Mouse (Mus musculus) forebrain, embryonic 12.5 days (tissue): ENCODE results near the gene Tnnc2. TPM values are rescaled to one million over a fixed set of nuclear protein-coding genes. Genes with fewer than 3 reads are reported as not detected.

Experiments
- ATAC-seq: fragments of 200-750 bp; cut with Nextera tagmentation; 2 replicates; pipeline ENCODE4 v1.8.0; 2017; ENCODE audit warnings: moderate TSS enrichment; ENCODE audit not compliant: low FRiP score
- H3K27ac ChIP-seq: fragments of 300-500 bp; sonication (generic); 2 replicates; pipeline ENCODE4 v1.5.1; 2016; ENCODE audit warnings: mild to moderate bottlenecking
- H3K27me3 ChIP-seq: fragments of 300-500 bp; sonication (generic); 2 replicates; pipeline ENCODE4 v1.6.1; 2016; ENCODE audit warnings: mild to moderate bottlenecking
- H3K36me3 ChIP-seq: fragments of 300-500 bp; sonication (generic); replicated peaks from 2 replicates; pipeline ENCODE4 v1.6.1; 2016; ENCODE audit warnings: mild to moderate bottlenecking
- H3K4me1 ChIP-seq: fragments of 300-500 bp; sonication (generic); 2 replicates; pipeline ENCODE4 v1.6.1; 2016
- H3K4me2 ChIP-seq: fragments of 300-500 bp; sonication (generic); 2 replicates; pipeline ENCODE4 v1.6.1; 2016; ENCODE audit warnings: mild to moderate bottlenecking, moderate library complexity
- H3K4me3 ChIP-seq: fragments of 300-500 bp; sonication (generic); replicated peaks from 2 replicates; pipeline ENCODE4 v1.5.1; 2016; ENCODE audit warnings: mild to moderate bottlenecking
- H3K9ac ChIP-seq: fragments of 300-500 bp; sonication (generic); 2 replicates; pipeline ENCODE4 v1.6.1; 2016; ENCODE audit warnings: mild to moderate bottlenecking
- H3K9me3 ChIP-seq: fragments of 300-500 bp; sonication (generic); 2 replicates; pipeline ENCODE4 v1.6.1; 2016
- WGBS: fragments of 180-500 bp; shearing (Covaris S2); methylation state at CpG from one replicate; pipeline ENCODE4 v1.1.7; 2016; 5-methylcytosine and 5-hydroxymethylcytosine counted together
- polyA plus RNA-seq: library from polyadenylated mRNA; unstranded; fragments of >200 nt; fragmentation: Nextera tagmentation; extraction: Ambion mirVana; gene quantifications from 2 replicates; pipeline ENCODE4 v1.2.1, GENCODE M21; 2016

Tnnc2 gene
- polyA plus RNA-seq, 1 experiment from 2014 or later, result 1.3 TPM

GRCm38 (mm10) chr2:164745843-164746479 lies 33.8 kb downstream of the Tnnc2 start, which contains the start of the genes Wfdc3 and Dnttip1:
TSS of gene Wfdc3 (minus strand) at chr2:164745931.
TSS of gene Dnttip1 (plus strand) at chr2:164745983.
- Histone ChIP-seq H3K4me3 (peak within 1 kb of the TSS; percentile 95), H3K9me3 (no peaks in the 10 kb centered on the region), H3K36me3 (peaks cover 30% of the 10 kb centered on the region), H3K27ac (peak within 1 kb of the TSS; percentile 69; the same call in 1 of the 2 replicates), H3K9ac (peak within 1 kb of the TSS; percentile 90), H3K4me2 (peak within 1 kb of the TSS; percentile 77), H3K27me3 (peaks cover 4% of the 10 kb centered on the region; the same call in 1 of the 2 replicates), H3K4me1 (peaks cover 25% of the 10 kb centered on the region)
- under 1% methylated on average over 56 of the region's 70 CpGs for WGBS
- peak; percentile 93 for ATAC-seq

- ATAC-seq, result no peak
- Histone ChIP-seq H3K4me3 (peak overlapping the region; percentile 95), H3K9me3 (no peaks in the 10 kb centered on the region), H3K27me3 (peaks cover 4% of the 10 kb centered on the region; the same call in 1 of the 2 replicates), H3K36me3 (peaks cover 21% of the 10 kb centered on the region), H3K4me1 (peaks cover 25% of the 10 kb centered on the region), H3K27ac (no peak overlapping the region), H3K9ac (peak overlapping the region; percentile 90; the same call in 1 of the 2 replicates), H3K4me2 (peak overlapping the region; percentile 77)
- WGBS, result 78% methylated on average over 13 of the region's 13 CpGs
Measured at GRCm38 (mm10) chr2:164744987-164745386, 34.8 kb downstream of the Tnnc2 start.

- Histone ChIP-seq H3K36me3 (no peaks in the 10 kb centered on the region), H3K9me3 (no peaks in the 10 kb centered on the region), H3K9ac (no peak overlapping the region), H3K4me1 (peaks cover under 1% of the 10 kb centered on the region), H3K27me3 (peaks cover 4% of the 10 kb centered on the region; the same call in 1 of the 2 replicates), H3K4me3 (no peak overlapping the region), H3K4me2 (no peak overlapping the region), H3K27ac (no peak overlapping the region)
- WGBS, result 64% methylated on average over 7 of the region's 7 CpGs
- no peak for ATAC-seq
Measured at GRCm38 (mm10) chr2:164739876-164740275, 39.9 kb downstream of the Tnnc2 start.

- ATAC-seq, result no peak
- no peaks in the 10 kb centered on the region for H3K4me1 ChIP-seq
- no peak overlapping the region for H3K4me3 ChIP-seq
- no peak overlapping the region for H3K4me2 ChIP-seq
- H3K9ac ChIP-seq, result no peak overlapping the region
- H3K9me3 ChIP-seq, result no peaks in the 10 kb centered on the region
- no peaks in the 10 kb centered on the region for H3K36me3 ChIP-seq
- WGBS, result 72% methylated on average over 3 of the region's 3 CpGs
- no peaks in the 10 kb centered on the region; the same call in 1 of the 2 replicates for H3K27me3 ChIP-seq
- H3K27ac ChIP-seq, result no peak overlapping the region
Measured at GRCm38 (mm10) chr2:164737377-164738090, 42.2 kb downstream of the Tnnc2 start.

GRCm38 (mm10) chr2:164735446-164735845 lies 44.3 kb downstream of the Tnnc2 start:
- H3K4me3 ChIP-seq, result no peak overlapping the region
- no peaks in the 10 kb centered on the region for H3K36me3 ChIP-seq
- H3K4me1 ChIP-seq, result no peaks in the 10 kb centered on the region
- H3K9ac ChIP-seq, result no peak overlapping the region
- H3K27me3 ChIP-seq, result no peaks in the 10 kb centered on the region; the same call in 1 of the 2 replicates
- H3K4me2 ChIP-seq, result no peak overlapping the region
- no peak overlapping the region for H3K27ac ChIP-seq
- WGBS, result 88% methylated on average over 5 of the region's 5 CpGs
- ATAC-seq, result no peak
- no peaks in the 10 kb centered on the region for H3K9me3 ChIP-seq

GRCm38 (mm10) chr2:164734839-164735238 lies 44.9 kb downstream of the Tnnc2 start:
- WGBS, result 87% methylated on average over 5 of the region's 5 CpGs
- no peak for ATAC-seq
- H3K27ac ChIP-seq, result no peak overlapping the region
- H3K36me3 ChIP-seq, result no peaks in the 10 kb centered on the region
- H3K4me2 ChIP-seq, result no peak overlapping the region
- no peak overlapping the region for H3K4me3 ChIP-seq
- H3K9ac ChIP-seq, result no peak overlapping the region
- H3K4me1 ChIP-seq, result no peaks in the 10 kb centered on the region
- no peaks in the 10 kb centered on the region for H3K9me3 ChIP-seq
- no peaks in the 10 kb centered on the region; the same call in 1 of the 2 replicates for H3K27me3 ChIP-seq

- 88% methylated on average over 2 of the region's 2 CpGs for WGBS
- Histone ChIP-seq H3K36me3 (no peaks in the 10 kb centered on the region), H3K9me3 (no peaks in the 10 kb centered on the region), H3K27me3 (no peaks in the 10 kb centered on the region; the same call in 1 of the 2 replicates), H3K4me2 (no peak overlapping the region), H3K27ac (no peak overlapping the region), H3K4me1 (no peaks in the 10 kb centered on the region), H3K9ac (no peak overlapping the region), H3K4me3 (no peak overlapping the region)
- no peak for ATAC-seq
Measured at GRCm38 (mm10) chr2:164733259-164733658, 46.5 kb downstream of the Tnnc2 start.

- Histone ChIP-seq H3K36me3 (no peaks in the 10 kb centered on the region), H3K27me3 (peaks cover under 1% of the 10 kb centered on the region; the same call in 1 of the 2 replicates), H3K4me1 (no peaks in the 10 kb centered on the region), H3K4me3 (no peak overlapping the region), H3K9ac (no peak overlapping the region), H3K27ac (no peak overlapping the region), H3K4me2 (no peak overlapping the region), H3K9me3 (no peaks in the 10 kb centered on the region)
- 86% methylated on average over 5 of the region's 5 CpGs for WGBS
- ATAC-seq, result no peak
Measured at GRCm38 (mm10) chr2:164731719-164732118, 48.0 kb downstream of the Tnnc2 start.

Other genes starting within 250 kb of the Tnnc2 start
- 29.9 and 34.5 TPM in 2 replicates for gene Wfdc2, start 217.6 kb downstream of the Tnnc2 start, polyA plus RNA-seq
- gene Spint3, start 206.5 kb downstream of the Tnnc2 start, polyA plus RNA-seq, result not detected in 2 replicates
- gene Wfdc6a, start 194.5 kb downstream of the Tnnc2 start, polyA plus RNA-seq, result not detected in 2 replicates
- gene Eppin, start 186.4 kb downstream of the Tnnc2 start, polyA plus RNA-seq, result not detected in 2 replicates
- not detected in 2 replicates for gene Wfdc6b, start 166.4 kb downstream of the Tnnc2 start, polyA plus RNA-seq
- not detected in 2 replicates for gene Wfdc8, start 166.3 kb downstream of the Tnnc2 start, polyA plus RNA-seq
- not detected in 2 replicates for gene Wfdc16, start 141.2 kb downstream of the Tnnc2 start, polyA plus RNA-seq
- gene Wfdc10, start 123.9 kb downstream of the Tnnc2 start, polyA plus RNA-seq, result not detected in 2 replicates
- not detected in 2 replicates for gene Wfdc9, start 123.4 kb downstream of the Tnnc2 start, polyA plus RNA-seq
- not detected in 2 replicates for gene Wfdc11, start 105.9 kb downstream of the Tnnc2 start, polyA plus RNA-seq
- not detected in 2 replicates for gene Wfdc13, start 94.9 kb downstream of the Tnnc2 start, polyA plus RNA-seq
- not detected in 2 replicates for gene Spint4, start 81.5 kb downstream of the Tnnc2 start, polyA plus RNA-seq
- not detected in 2 replicates for gene Spint5, start 64.7 kb downstream of the Tnnc2 start, polyA plus RNA-seq
- gene Wfdc3, start 34.0 kb downstream of the Tnnc2 start, polyA plus RNA-seq, result 0.73 and 0.81 TPM in 2 replicates
- 83.6 and 88.3 TPM in 2 replicates for gene Dnttip1, start 34.0 kb downstream of the Tnnc2 start, polyA plus RNA-seq
- gene Ube2c, start 10.1 kb downstream of the Tnnc2 start, polyA plus RNA-seq, result 601 and 611 TPM in 2 replicates
- 11.5 and 13.0 TPM in 2 replicates for gene Snx21, start 5.9 kb upstream of the Tnnc2 start, polyA plus RNA-seq
- gene Acot8, start 24.9 kb upstream of the Tnnc2 start, polyA plus RNA-seq, result 13.2 and 13.7 TPM in 2 replicates
- 10.2 and 10.7 TPM in 2 replicates for gene Zswim3, start 25.1 kb upstream of the Tnnc2 start, polyA plus RNA-seq
- gene Zswim1, start 42.7 kb upstream of the Tnnc2 start, polyA plus RNA-seq, result 21.4 and 25.7 TPM in 2 replicates
- not detected in 2 replicates for gene Spata25, start 48.6 kb upstream of the Tnnc2 start, polyA plus RNA-seq
- 85.8 and 88.3 TPM in 2 replicates for gene Ctsa, start 52.9 kb upstream of the Tnnc2 start, polyA plus RNA-seq
- 4.2 and 4.6 TPM in 2 replicates for gene Neurl2, start 53.5 kb upstream of the Tnnc2 start, polyA plus RNA-seq
- 39.0 and 40.4 TPM in 2 replicates for gene Pltp, start 77.7 kb upstream of the Tnnc2 start, polyA plus RNA-seq
- 92.9 and 96.3 TPM in 2 replicates for gene Pcif1, start 99.3 kb upstream of the Tnnc2 start, polyA plus RNA-seq
- gene Zfp335, start 131.8 kb upstream of the Tnnc2 start, polyA plus RNA-seq, result 18.3 and 19.1 TPM in 2 replicates
- 3.6 and 4.4 TPM in 2 replicates for gene Mmp9, start 160.8 kb upstream of the Tnnc2 start, polyA plus RNA-seq
- gene Slc12a5, start 180.8 kb upstream of the Tnnc2 start, polyA plus RNA-seq, result 5.6 and 6.2 TPM in 2 replicates